Comparison of ENCODE assay signal across 8 mouse cellular contexts in the genomic region with DNA sequence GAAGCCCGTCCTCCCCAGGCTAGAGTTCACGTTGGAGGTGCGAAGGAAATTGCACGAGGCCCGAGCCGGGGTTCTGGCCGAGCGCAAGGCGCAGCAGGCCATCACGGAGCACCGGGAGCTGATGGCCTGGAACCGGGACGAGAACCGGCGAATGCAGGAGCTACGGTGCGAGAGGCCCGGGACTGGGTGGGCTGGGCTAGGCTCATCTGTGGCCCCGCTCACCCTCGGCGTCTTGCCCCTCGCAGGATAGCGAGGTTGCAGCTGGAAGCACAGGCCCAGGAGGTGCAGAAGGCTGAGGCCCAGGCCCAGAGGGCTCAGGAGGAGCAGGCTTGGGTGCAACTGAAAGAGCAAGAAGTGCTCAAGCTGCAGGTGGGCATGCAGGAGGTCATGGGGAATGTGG. TPM values are rescaled to one million over a fixed set of nuclear protein-coding genes. Genes with fewer than 3 reads are reported as not detected.
DNase-seq lines count a peak whose midpoint lies in the region; ATAC-seq and TF ChIP-seq lines count a peak whose summit lies in the region.

No protein-coding gene starts in this region.

- peak overlapping the region; percentile 98 for H3K4me3 ChIP-seq in kidney, embryonic 15.5 days (replicated peaks)
- peak overlapping the region; percentile 92 for H3K4me3 ChIP-seq in C2C12 (ENCODE audit: insufficient read depth, poor library complexity, severe bottlenecking)
- H3K4me3 ChIP-seq in bone marrow macrophage, adult 2 months (ENCODE audit: insufficient read depth, low read length): peak overlapping the region; percentile 77
- H3K4me3 ChIP-seq in hindbrain, embryonic 16.5 days (ENCODE audit: low read length): peak overlapping the region; percentile 69
- peak overlapping the region; percentile 83 for H3K4me3 ChIP-seq in midbrain, embryonic 15.5 days

- H3K9me3 ChIP-seq in kidney, embryonic 15.5 days (replicated peaks): no peaks in the 10 kb centered on the region
- no peaks in the 10 kb centered on the region for H3K9me3 ChIP-seq in hindbrain, embryonic 16.5 days (ENCODE audit: control insufficient read depth, low read length)
- H3K9me3 ChIP-seq in midbrain, embryonic 15.5 days: no peaks in the 10 kb centered on the region

- peak overlapping the region; percentile 91 for H3K4me2 ChIP-seq in kidney, embryonic 15.5 days
- peak overlapping the region; percentile 81 for H3K4me2 ChIP-seq in hindbrain, embryonic 16.5 days (ENCODE audit: low read length)
- H3K4me2 ChIP-seq in midbrain, embryonic 15.5 days: peak overlapping the region; percentile 81

- no peak for DNase-seq in kidney, adult 9 months
- DNase-seq in gastrocnemius, postnatal 25 days: no peak

- peaks cover 25% of the 10 kb centered on the region for H3K36me3 ChIP-seq in kidney, embryonic 15.5 days
- peaks cover 30% of the 10 kb centered on the region for H3K36me3 ChIP-seq in C2C12 (ENCODE audit: control insufficient read depth, insufficient read depth)
- H3K36me3 ChIP-seq in hindbrain, embryonic 16.5 days (ENCODE audit: control insufficient read depth, insufficient read depth, low read length): peaks cover 7% of the 10 kb centered on the region
- H3K36me3 ChIP-seq in midbrain, embryonic 15.5 days (replicated peaks): peaks cover 5% of the 10 kb centered on the region; the same call in 1 of the 2 replicates

- WGBS in kidney, embryonic 15.5 days: under 1% methylated on average over 23 of the region's 23 CpGs
- 0% methylated on average over 22 of the region's 23 CpGs for WGBS in hindbrain, embryonic 16.5 days
- under 1% methylated on average over 23 of the region's 23 CpGs for WGBS in midbrain, embryonic 15.5 days

- no peak for TF ChIP-seq POLR2A in bone marrow macrophage, adult 2 months (IDR thresholded peaks at IDR 0.05; ENCODE audit: borderline replicate concordance, low read depth, low read length)

- H3K27me3 ChIP-seq in kidney, embryonic 15.5 days: no peaks in the 10 kb centered on the region
- H3K27me3 ChIP-seq in C2C12 (ENCODE audit: control insufficient read depth, insufficient read depth, insufficient read length): no peaks in the 10 kb centered on the region
- no peaks in the 10 kb centered on the region for H3K27me3 ChIP-seq in hindbrain, embryonic 16.5 days (replicated peaks; ENCODE audit: control insufficient read depth, insufficient read depth, low read length)
- no peaks in the 10 kb centered on the region for H3K27me3 ChIP-seq in midbrain, embryonic 15.5 days (replicated peaks)

- peaks cover 30% of the 10 kb centered on the region for H3K79me2 ChIP-seq in C2C12 (ENCODE audit: control insufficient read depth, insufficient read depth)

- peak overlapping the region; percentile 98 for H3ac ChIP-seq in C2C12 (ENCODE audit: control insufficient read depth, insufficient read length, low read depth)

- peaks cover 19% of the 10 kb centered on the region for H3K4me1 ChIP-seq in kidney, embryonic 15.5 days
- H3K4me1 ChIP-seq in bone marrow macrophage, adult 2 months (ENCODE audit: control insufficient read depth, insufficient read depth, low read length): peaks cover 9% of the 10 kb centered on the region
- H3K4me1 ChIP-seq in hindbrain, embryonic 16.5 days (ENCODE audit: control insufficient read depth, insufficient read depth, low read depth, low read length): peaks cover 18% of the 10 kb centered on the region
- peaks cover 23% of the 10 kb centered on the region for H3K4me1 ChIP-seq in midbrain, embryonic 15.5 days

- no peak for TF ChIP-seq CTCF in C2C12 (IDR thresholded peaks at IDR 0.05; ENCODE audit: control insufficient read depth, insufficient read depth, insufficient read length)
- no peak for TF ChIP-seq CTCF in bone marrow macrophage, adult 2 months (IDR thresholded peaks at IDR 0.05; ENCODE audit: low read depth, low read length)

- H3K27ac ChIP-seq in kidney, embryonic 15.5 days: peak overlapping the region; percentile 67; the same call in 1 of the 2 replicates
- H3K27ac ChIP-seq in bone marrow macrophage, adult 2 months (ENCODE audit: insufficient read depth, low read depth, low read length): peak overlapping the region; percentile 19; the same call in 1 of the 2 replicates
- peak overlapping the region; percentile 37; the same call in 1 of the 2 replicates for H3K27ac ChIP-seq in hindbrain, embryonic 16.5 days (ENCODE audit: low read depth, low read length)
- peak overlapping the region; percentile 64 for H3K27ac ChIP-seq in midbrain, embryonic 15.5 days

- H3K9ac ChIP-seq in kidney, embryonic 15.5 days: peak overlapping the region; percentile 97
- H3K9ac ChIP-seq in hindbrain, embryonic 16.5 days (ENCODE audit: low read depth, low read length): peak overlapping the region; percentile 79
- peak overlapping the region; percentile 93 for H3K9ac ChIP-seq in midbrain, embryonic 15.5 days

- peaks cover 18% of the 10 kb centered on the region for H3K79me3 ChIP-seq in C2C12 (ENCODE audit: low read depth)

- peak; percentile 35; the same call in 1 of the 2 replicates for ATAC-seq in kidney, embryonic 15.5 days (replicated peaks; ENCODE audit: low FRiP score)
- ATAC-seq in hindbrain, embryonic 16.5 days: no peak
- no peak for ATAC-seq in midbrain, embryonic 15.5 days (replicated peaks)
- ATAC-seq in erythroid progenitor cell, adult 5-6 weeks (replicated peaks; ENCODE audit: low FRiP score, poor library complexity, severe bottlenecking): no peak

TF ChIP-seq in C2C12, 6 proteins besides CTCF, POLR2A, EP300 and RAD21:
- TF ChIP-seq USF1 (IDR thresholded peaks at IDR 0.05; ENCODE audit: low read depth): no peak
- TF ChIP-seq CEBPB (IDR thresholded peaks at IDR 0.05; ENCODE audit: low read depth): no peak
- no peak for TF ChIP-seq FOSL1 (IDR thresholded peaks at IDR 0.05; ENCODE audit: insufficient read depth, low read length, poor library complexity, severe bottlenecking)
- no peak for TF ChIP-seq MYOD1 (IDR thresholded peaks at IDR 0.05; ENCODE audit: control insufficient read depth, insufficient read length, low read depth)
- no peak for TF ChIP-seq MAX (IDR thresholded peaks at IDR 0.05)
- TF ChIP-seq MYOG (IDR thresholded peaks at IDR 0.05; ENCODE audit: control insufficient read depth, extremely low read depth, insufficient read length): no peak

RNA-seq across cellular contexts. Expression of a gene that starts 0.5 kb away (rescaled TPM):
- 89.8 and 97.7 TPM in 2 replicates for polyA plus RNA-seq in kidney, embryonic 15.5 days (2015; fragmentation: Nextera tagmentation; extraction: Ambion mirVana)
- polyA plus RNA-seq in C2C12 (2012; fragmentation: generic; extraction: Trizol): 102 TPM
- polyA plus RNA-seq in bone marrow macrophage, adult 2 months (2012; ENCODE audit: insufficient read depth, insufficient read length, missing spikeins): 28.3 and 30.0 TPM in 2 replicates
- 103 and 113 TPM in 2 replicates for polyA plus RNA-seq in hindbrain, embryonic 16.5 days (2015; fragmentation: Nextera tagmentation; extraction: Ambion mirVana)
- 97.0 and 105 TPM in 2 replicates for polyA plus RNA-seq in midbrain, embryonic 15.5 days (2015; fragmentation: Nextera tagmentation; extraction: Ambion mirVana)
- total RNA-seq in gastrocnemius, postnatal 25 days (2021): 10 to 100 TPM; 44.9 to 45.0 TPM
- 11.2 and 15.1 TPM in 2 replicates for total RNA-seq in erythroid progenitor cell, adult 5-6 weeks (2015; ENCODE audit: low replicate concordance)
- total RNA-seq in erythroid progenitor cell, adult 5-6 weeks (2017; ENCODE audit: low replicate concordance): 8.3 and 11.3 TPM in 2 replicates

RNA-seq across cellular contexts. Expression of a gene that starts 11.9 kb away (rescaled TPM):
- not detected in 2 replicates for polyA plus RNA-seq in kidney, embryonic 15.5 days (2015; fragmentation: Nextera tagmentation; extraction: Ambion mirVana)
- polyA plus RNA-seq in C2C12 (2012; fragmentation: generic; extraction: Trizol): not detected
- polyA plus RNA-seq in bone marrow macrophage, adult 2 months (2012; ENCODE audit: insufficient read depth, insufficient read length, missing spikeins): not detected in 2 replicates
- polyA plus RNA-seq in hindbrain, embryonic 16.5 days (2015; fragmentation: Nextera tagmentation; extraction: Ambion mirVana): 0.31 TPM in 1 of 2 replicates, not detected in the other
- polyA plus RNA-seq in midbrain, embryonic 15.5 days (2015; fragmentation: Nextera tagmentation; extraction: Ambion mirVana): 0.38 and 0.86 TPM in 2 replicates
- not detected for total RNA-seq in gastrocnemius, postnatal 25 days (2021)
- not detected in 2 replicates for total RNA-seq in erythroid progenitor cell, adult 5-6 weeks (2015; ENCODE audit: low replicate concordance)
- not detected in 2 replicates for total RNA-seq in erythroid progenitor cell, adult 5-6 weeks (2017; ENCODE audit: low replicate concordance)

RNA-seq across cellular contexts. Expression of a gene that starts 18.3 kb away (rescaled TPM):
- polyA plus RNA-seq in kidney, embryonic 15.5 days (2015; fragmentation: Nextera tagmentation; extraction: Ambion mirVana): not detected in 2 replicates
- polyA plus RNA-seq in C2C12 (2012; fragmentation: generic; extraction: Trizol): not detected
- not detected in 2 replicates for polyA plus RNA-seq in bone marrow macrophage, adult 2 months (2012; ENCODE audit: insufficient read depth, insufficient read length, missing spikeins)
- polyA plus RNA-seq in hindbrain, embryonic 16.5 days (2015; fragmentation: Nextera tagmentation; extraction: Ambion mirVana): 2.4 TPM in 1 of 2 replicates, not detected in the other
- 54.5 and 81.6 TPM in 2 replicates for polyA plus RNA-seq in midbrain, embryonic 15.5 days (2015; fragmentation: Nextera tagmentation; extraction: Ambion mirVana)
- not detected for total RNA-seq in gastrocnemius, postnatal 25 days (2021)
- not detected in 2 replicates for total RNA-seq in erythroid progenitor cell, adult 5-6 weeks (2015; ENCODE audit: low replicate concordance)
- not detected in 2 replicates for total RNA-seq in erythroid progenitor cell, adult 5-6 weeks (2017; ENCODE audit: low replicate concordance)

Comparison
In these comparisons a context has a peak if more than half of its experiments do, and no peak if none do; other contexts are left out.
1. RNA of a gene that starts 18.3 kb away (polyA plus RNA-seq): 54.5 to 81.6 TPM in midbrain, embryonic 15.5 days; 2.4 TPM in hindbrain, embryonic 16.5 days, not detected in kidney, embryonic 15.5 days, not detected in C2C12 (single experiment) and not detected in bone marrow macrophage, adult 2 months; every median in the first group is over 10 times any median in the second.
2. Peak in every context shown above with its lines, with median percentiles within 50 percentile points of each other: H3K27ac ChIP-seq, H3K4me2 ChIP-seq, H3K4me3 ChIP-seq and H3K9ac ChIP-seq.